Mouse (Mus musculus) regulatory T cell (primary cell): Measurements from ENCODE around the gene Olfr91.

Experiments
- in situ Hi-C: fragments of 300-600 bp; cut with MboI, MseI; formaldehyde crosslinking; loops from one replicate; pipeline ENCODE4 v1.15.1; 2025; ENCODE audit warnings: high pct_unique_total_duplicates

The Olfr91 gene

GRCm38 (mm10) chr17:37062101-37062641 is 35.9 kb downstream of the Olfr91 start:
- in situ Hi-C loops, result no loop called here

GRCm38 (mm10) chr17:37061435-37061834 is 36.6 kb downstream of the Olfr91 start:
- in situ Hi-C loops, result no loop called here

- in situ Hi-C loops, result no loop called here
Measured at GRCm38 (mm10) chr17:37056957-37057356, 41.1 kb downstream of the Olfr91 start.

- in situ Hi-C loops, result no loop called here
Measured at GRCm38 (mm10) chr17:37051745-37052144, 46.3 kb downstream of the Olfr91 start.

GRCm38 (mm10) chr17:37050876-37051275 is 47.2 kb downstream of the Olfr91 start:
- in situ Hi-C loops, result no loop called here

GRCm38 (mm10) chr17:37050399-37050798 is 47.7 kb downstream of the Olfr91 start:
- in situ Hi-C loops, result no loop called here

GRCm38 (mm10) chr17:37049570-37050310 is 48.3 kb downstream of the Olfr91 start:
- in situ Hi-C loops, result no loop called here

GRCm38 (mm10) chr17:37048383-37048782 is 49.7 kb downstream of the Olfr91 start:
- in situ Hi-C loops, result no loop called here

GRCm38 (mm10) chr17:37047981-37048380 is 50.1 kb downstream of the Olfr91 start:
- in situ Hi-C loops, result no loop called here

- in situ Hi-C loops, result no loop called here
Measured at GRCm38 (mm10) chr17:37047332-37047976, 50.6 kb downstream of the Olfr91 start.

GRCm38 (mm10) chr17:37046312-37047112 is 51.6 kb downstream of the Olfr91 start:
- in situ Hi-C loops, result no loop called here

GRCm38 (mm10) chr17:37045611-37046311 is 52.3 kb downstream of the Olfr91 start, which contains the start of gene Gabbr1:
TSS of gene Gabbr1 (plus strand) at chr17:37045966.
- in situ Hi-C loops, result no loop called here

- in situ Hi-C loops, result no loop called here
Measured at GRCm38 (mm10) chr17:37044651-37045244, 53.3 kb downstream of the Olfr91 start.
